Mouse (Mus musculus): ENCODE measurements around the gene B3gnt4.

GRCm38 (mm10) chr5:123510160-123510559 lies at the start of gene B3gnt4:
- no peak for TF ChIP-seq POLR2A (IDR thresholded peaks at IDR 0.05; ENCODE audit: control insufficient read depth, extremely low read depth, insufficient read depth, low read length, poor library complexity)
- no peak for TF ChIP-seq CTCF (IDR thresholded peaks at IDR 0.05; ENCODE audit: borderline replicate concordance, control insufficient read depth, extremely low read depth, insufficient read depth, low read length, poor library complexity)

Data from thymus, adult 2 months (tissue).